Mouse (Mus musculus) cortical plate, adult 2 months (tissue): ENCODE data around the gene Cd180.

Experiments
- CTCF ChIP-seq: fragments of 200-500 bp; IDR thresholded peaks from 2 replicates; pipeline ENCODE4 v1.5.1; 2011; ENCODE audit warnings: mild to moderate bottlenecking, control low read depth, low read length; ENCODE audit not compliant: insufficient read depth; ENCODE audit errors: extremely low read depth
- POLR2A ChIP-seq: fragments of 200-500 bp; IDR thresholded peaks from 2 replicates; pipeline ENCODE4 v1.6.1; 2011; ENCODE audit warnings: mild to moderate bottlenecking, low read length, control low read depth; ENCODE audit not compliant: insufficient read depth; ENCODE audit errors: extremely low read depth

DNA sequence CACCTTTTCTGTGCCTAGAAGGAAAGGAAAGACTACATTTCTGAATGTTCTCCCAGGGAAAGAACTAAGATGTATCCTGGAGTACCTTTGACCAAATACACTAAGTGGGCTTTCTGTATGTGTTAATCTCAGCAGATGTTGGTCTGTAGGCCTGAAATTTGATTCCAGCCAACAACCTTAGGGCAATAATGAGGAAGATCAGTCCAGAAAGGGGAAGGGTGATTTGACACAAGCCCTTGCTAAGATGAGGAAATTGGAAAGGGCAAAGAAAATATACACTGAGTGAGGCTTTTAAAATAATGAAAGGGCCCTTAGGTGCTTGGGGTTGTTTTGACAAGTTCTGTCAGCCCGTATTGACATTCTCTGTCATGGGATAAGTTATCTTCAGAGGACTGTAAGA, 23.6 kb downstream of the Cd180 start:
- TF ChIP-seq CTCF (no peak), POLR2A (no peak)
